Mouse (Mus musculus) lung, adult 2 months (tissue): ENCODE data around the gene Pard6a. TPM values are rescaled to one million over a fixed set of nuclear protein-coding genes. Genes with fewer than 3 reads are reported as not detected.

ENCODE experiments used
- DNase-seq: peaks from one replicate; pipeline ENCODE4 v3.0.0; 2022
- H3K4me1 ChIP-seq: fragments of 200-500 bp; 2 replicates; pipeline ENCODE4 v1.6.1; 2011; ENCODE audit warnings: low read length; ENCODE audit not compliant: control insufficient read depth, insufficient read depth
- H3K4me3 ChIP-seq: fragments of 200-500 bp; replicated peaks from 2 replicates; pipeline ENCODE3; 2011; ENCODE audit warnings: low read depth, mild to moderate bottlenecking, control low read depth, low read length; ENCODE audit errors: extremely low read depth
- CTCF ChIP-seq: fragments of 200-500 bp; IDR thresholded peaks from 2 replicates; pipeline ENCODE4 v1.5.1; 2011; ENCODE audit warnings: mild to moderate bottlenecking, low read length, control low read depth; ENCODE audit not compliant: insufficient read depth
- POLR2A ChIP-seq: fragments of 200-500 bp; IDR thresholded peaks from 2 replicates; pipeline ENCODE4 v1.6.1; 2011; ENCODE audit warnings: low read depth, mild to moderate bottlenecking, control low read depth, low read length, borderline replicate concordance; ENCODE audit errors: extremely low read depth
- WGBS: fragments of 180-500 bp; shearing (Covaris S2); methylation state at CpG from one replicate; pipeline ENCODE4 v1.1.7; 2018; 5-methylcytosine and 5-hydroxymethylcytosine counted together
- polyA plus RNA-seq: library from polyadenylated mRNA; depleted of rRNA; stranded (reverse); fragments of >200 nt; gene quantifications from 2 replicates; pipeline ENCODE4 v1.2.3, GENCODE M21; 2012

The Pard6a gene
- polyA plus RNA-seq, 1 experiment, result 14.1 TPM

- DNase-seq, result no peak
- H3K4me1 ChIP-seq, result peaks cover 3% of the 10 kb centered on the region; the same call in 1 of the 2 replicates
- TF ChIP-seq POLR2A (no peak), CTCF (no peak)
- 88% methylated on average over 8 of the region's 8 CpGs for WGBS
- H3K4me3 ChIP-seq, result no peak overlapping the region
These were observed 7.7 kb downstream of the Pard6a start for GRCm38 (mm10) chr8:105708675-105709074.

DNA sequence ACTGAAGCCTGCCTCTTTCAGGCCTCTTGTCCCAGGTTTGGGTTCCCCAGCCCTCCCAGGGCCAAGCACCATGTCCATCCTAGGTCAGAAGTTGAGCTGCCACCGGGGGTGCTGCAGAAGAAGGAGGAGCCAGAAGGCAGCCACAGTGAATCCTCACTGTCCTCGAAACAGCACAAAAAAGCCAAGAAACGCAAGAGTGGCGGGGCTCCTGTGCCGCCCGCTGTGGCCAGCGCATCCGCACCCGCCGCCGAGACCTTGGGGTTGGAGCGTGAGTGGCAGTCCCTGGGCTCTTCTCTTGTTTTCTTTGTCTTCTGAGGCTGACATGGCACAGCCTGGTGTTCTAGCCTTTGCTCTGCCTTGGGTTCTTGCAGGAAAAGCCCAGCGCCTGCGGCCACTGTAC is 8.4 kb downstream of the Pard6a start:
- H3K4me1 ChIP-seq, result peaks cover 3% of the 10 kb centered on the region; the same call in 1 of the 2 replicates
- no peak for DNase-seq
- no peak overlapping the region for H3K4me3 ChIP-seq
- WGBS, result 78% methylated on average over 14 of the region's 14 CpGs
- TF ChIP-seq CTCF (no peak), POLR2A (no peak)

GRCm38 (mm10) chr8:105712286-105712685 is 11.3 kb downstream of the Pard6a start:
- TF ChIP-seq POLR2A (no peak), CTCF (no peak)
- no peak for DNase-seq
- Histone ChIP-seq H3K4me1 (peaks cover 5% of the 10 kb centered on the region; the same call in 1 of the 2 replicates), H3K4me3 (no peak overlapping the region)
- WGBS, result 85% methylated on average over 3 of the region's 3 CpGs

DNA sequence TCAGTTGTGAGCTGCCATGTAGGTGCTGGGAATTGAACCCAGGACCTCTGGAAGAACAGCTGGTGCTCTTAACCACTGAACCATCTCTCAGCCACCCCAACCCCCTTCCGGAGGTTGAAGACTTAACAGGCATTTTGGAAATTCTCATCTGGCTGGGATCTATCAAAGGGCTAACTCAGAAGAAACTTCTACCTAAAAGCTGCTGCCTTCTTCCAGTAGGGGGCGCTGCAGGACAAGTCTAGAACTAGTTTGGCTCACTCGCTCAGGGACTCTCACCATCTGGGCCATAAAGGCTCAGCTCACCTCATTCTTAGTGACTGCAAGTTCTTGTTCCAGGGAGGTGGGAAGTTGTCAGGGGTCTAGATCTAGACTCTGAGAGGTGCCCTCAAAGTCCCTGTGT is 13.2 kb downstream of the Pard6a start:
- WGBS, result 2% methylated on average over 3 of the region's 3 CpGs
- peak; percentile 87 for TF ChIP-seq CTCF
- no peak for TF ChIP-seq POLR2A
- no peak overlapping the region for H3K4me3 ChIP-seq
- DNase-seq, result peak; percentile 87
- 0 out of 2 replicates have a peak, but pooled peaks cover 2% of the 10 kb centered on the region for H3K4me1 ChIP-seq

- Histone ChIP-seq H3K4me3 (no peak overlapping the region), H3K4me1 (peaks cover 6% of the 10 kb centered on the region)
- DNase-seq, result no peak
- TF ChIP-seq POLR2A, result no peak
- TF ChIP-seq CTCF, result no peak
- WGBS, result 24% methylated on average over 6 of the region's 6 CpGs
These were observed 14.1 kb downstream of the Pard6a start for GRCm38 (mm10) chr8:105715042-105715441.

GRCm38 (mm10) chr8:105716302-105716945 is 15.5 kb downstream of the Pard6a start:
- 92% methylated on average over 15 of the region's 15 CpGs for WGBS
- peaks cover 7% of the 10 kb centered on the region for H3K4me1 ChIP-seq
- TF ChIP-seq CTCF (no peak), POLR2A (no peak)

GRCm38 (mm10) chr8:105719637-105720036 is 18.7 kb downstream of the Pard6a start:
- WGBS, result 56% methylated on average over 4 of the region's 4 CpGs
- TF ChIP-seq CTCF, result no peak
- TF ChIP-seq POLR2A, result no peak

More at GRCm38 (mm10) chr8:105716302-105716945, 15.5 kb downstream of the Pard6a start:
- DNase-seq, result no peak
- H3K4me3 ChIP-seq, result no peak overlapping the region

DNA sequence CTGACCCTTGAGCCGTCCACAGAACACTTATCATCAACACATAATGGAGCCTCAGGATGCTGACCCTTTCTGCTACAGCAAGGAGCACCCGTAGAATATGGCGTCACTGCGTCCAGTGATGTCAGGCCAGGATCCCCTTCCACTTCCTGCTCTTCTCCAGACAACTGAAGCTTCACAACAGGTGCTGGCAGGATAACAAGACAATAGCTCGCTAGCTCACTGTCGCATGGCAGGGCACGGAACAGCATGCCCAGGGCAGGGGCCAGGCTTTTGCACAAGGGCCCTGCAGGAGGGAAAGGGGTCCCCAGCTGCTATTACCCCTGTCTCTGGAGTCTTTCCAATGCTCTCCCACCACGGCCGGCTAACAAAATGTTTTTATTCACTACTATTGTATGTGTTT is 21.9 kb downstream of the Pard6a start:
- no peak for DNase-seq
- no peak for TF ChIP-seq POLR2A
- no peak for TF ChIP-seq CTCF
- H3K4me1 ChIP-seq, result peaks cover 9% of the 10 kb centered on the region
- WGBS, result 71% methylated on average over 9 of the region's 9 CpGs
- H3K4me3 ChIP-seq, result no peak overlapping the region

More at GRCm38 (mm10) chr8:105719637-105720036, 18.7 kb downstream of the Pard6a start:
- Histone ChIP-seq H3K4me1 (peaks cover 7% of the 10 kb centered on the region), H3K4me3 (no peak overlapping the region)
- no peak for DNase-seq

GRCm38 (mm10) chr8:105725726-105726125 is 24.8 kb downstream of the Pard6a start:
- TF ChIP-seq CTCF, result no peak
- TF ChIP-seq POLR2A, result no peak
- H3K4me1 ChIP-seq, result peaks cover 7% of the 10 kb centered on the region
- no peak overlapping the region for H3K4me3 ChIP-seq
- WGBS, result 77% methylated on average over 5 of the region's 5 CpGs
- DNase-seq, result no peak
